Mouse (Mus musculus) heart, embryonic 11.5 days (tissue): ENCODE results near the gene Cth. TPM values are rescaled to one million over a fixed set of nuclear protein-coding genes. Genes with fewer than 3 reads are reported as not detected.

ENCODE experiments used
- polyA plus RNA-seq: library from polyadenylated mRNA; unstranded; fragments of >200 nt; fragmentation: Nextera tagmentation; extraction: Ambion mirVana; gene quantifications from 2 replicates; pipeline ENCODE4 v1.2.1, GENCODE M21; 2014

Cth gene
- polyA plus RNA-seq, 1 experiment from 2014 or later = 5.1 TPM

Other genes with a start within 250 kb of the Cth start
- 24.0 and 24.4 TPM in 2 replicates for gene Ankrd13c, start 22.2 kb upstream of the Cth start, polyA plus RNA-seq
- 180 and 216 TPM in 2 replicates for gene Srsf11, start 111.6 kb upstream of the Cth start, polyA plus RNA-seq
- gene Lrrc40, start 111.6 kb upstream of the Cth start, polyA plus RNA-seq = 50.7 and 60.0 TPM in 2 replicates